Mouse (Mus musculus) myocyte (in vitro differentiated cells): ENCODE data around the gene Lrrc10. TPM values are rescaled to one million over a fixed set of nuclear protein-coding genes. Genes with fewer than 3 reads are reported as not detected.
A peak's percentile ranks its signal among the peaks of the same experiment; 100 is the strongest.
"Not testable (repeated sequence)": the region's sequence is repeated elsewhere in the genome, so short reads cannot be mapped to it uniquely, and the experiment has no call there.

ENCODE experiments used
- H3K27me3 ChIP-seq: one replicate; pipeline ENCODE4 v1.6.1; 2011; ENCODE audit not compliant: control insufficient read depth, insufficient read depth, insufficient read length
- H3K36me3 ChIP-seq: one replicate; pipeline ENCODE4 v1.6.1; 2011; ENCODE audit not compliant: control insufficient read depth, insufficient read depth
- H3K4me2 ChIP-seq: one replicate; pipeline ENCODE4 v1.6.1; 2011; ENCODE audit warnings: low read depth, control low read depth
- H3K4me3 ChIP-seq: one replicate; pipeline ENCODE4 v1.5.1; 2011; ENCODE audit warnings: mild to moderate bottlenecking, control low read depth, moderate library complexity
- H3K79me2 ChIP-seq: one replicate; pipeline ENCODE4 v1.6.1; 2011; ENCODE audit not compliant: control insufficient read depth, insufficient read depth
- H3ac ChIP-seq: one replicate; pipeline ENCODE4 v1.6.1; 2011; ENCODE audit not compliant: control insufficient read depth, insufficient read length
- CEBPB ChIP-seq: IDR thresholded peaks from 2 replicates; pipeline ENCODE4 v1.6.1; 2011; ENCODE audit warnings: mild to moderate bottlenecking, moderate library complexity; ENCODE audit not compliant: poor library complexity, insufficient read depth, severe bottlenecking
- E2F4 ChIP-seq: IDR thresholded peaks from one replicate; pipeline ENCODE4 v1.6.1; 2011; ENCODE audit warnings: mild to moderate bottlenecking, control low read depth, moderate library complexity; ENCODE audit not compliant: insufficient read depth
- MAX ChIP-seq: IDR thresholded peaks from one replicate; pipeline ENCODE4 v1.6.1; 2011; ENCODE audit warnings: low read depth, mild to moderate bottlenecking, control low read depth
- MYOD1 ChIP-seq, 3 experiments: IDR thresholded peaks; one replicate each; pipeline ENCODE4 v1.6.1; 2011; ENCODE audit warnings: control low read depth in 2 of 3, low read depth in 2 of 3, mild to moderate bottlenecking in 2 of 3, moderate library complexity in 1 of 3; ENCODE audit not compliant: insufficient read length in 2 of 3, control insufficient read depth in 1 of 3
- MYOG ChIP-seq, 3 experiments: IDR thresholded peaks; one replicate each; pipeline ENCODE4 v1.6.1; 2011; ENCODE audit warnings: control low read depth in 2 of 3, low read depth in 2 of 3, mild to moderate bottlenecking in 2 of 3; ENCODE audit not compliant: insufficient read length in 2 of 3, control insufficient read depth in 1 of 3, insufficient read depth in 1 of 3
- POLR2A ChIP-seq: IDR thresholded peaks from one replicate; pipeline ENCODE4 v1.6.1; 2011; ENCODE audit warnings: low read depth, mild to moderate bottlenecking, control low read depth, moderate library complexity; ENCODE audit not compliant: insufficient read length
- POLR2AphosphoS2 ChIP-seq: IDR thresholded peaks from one replicate; pipeline ENCODE4 v1.6.1; 2011; ENCODE audit warnings: low read depth, control low read depth; ENCODE audit not compliant: insufficient read length
- REST ChIP-seq: IDR thresholded peaks from one replicate; pipeline ENCODE4 v1.6.1; 2011; ENCODE audit warnings: mild to moderate bottlenecking, control low read depth, moderate library complexity; ENCODE audit not compliant: insufficient read depth, insufficient read length
- SRF ChIP-seq: IDR thresholded peaks from one replicate; pipeline ENCODE4 v1.6.1; 2011; ENCODE audit warnings: low read depth; ENCODE audit not compliant: control insufficient read depth, insufficient read length
- TCF12 ChIP-seq: IDR thresholded peaks from one replicate; pipeline ENCODE4 v1.6.1; 2011; ENCODE audit warnings: mild to moderate bottlenecking, control low read depth; ENCODE audit not compliant: poor library complexity, insufficient read depth, severe bottlenecking
- TCF3 ChIP-seq: IDR thresholded peaks from one replicate; pipeline ENCODE4 v1.6.1; 2011; ENCODE audit warnings: low read depth, control low read depth; ENCODE audit not compliant: insufficient read length
- USF1 ChIP-seq: IDR thresholded peaks from one replicate; pipeline ENCODE4 v1.6.1; 2011; ENCODE audit warnings: low read depth, mild to moderate bottlenecking, control low read depth, moderate library complexity
- polyA plus RNA-seq: library from polyadenylated mRNA; unstranded; fragments of >200 nt; fragmentation: generic; extraction: Trizol; gene quantifications from one replicate; pipeline ENCODE4 v1.2.1, GENCODE M21; 2012; ENCODE audit warnings: missing spikeins

The Lrrc10 gene
- polyA plus RNA-seq, 1 experiment: not detected

GRCm38 (mm10) chr10:117031160-117031559, 14.0 kb upstream of the Lrrc10 start:
- no peaks in the 10 kb centered on the region for H3K36me3 ChIP-seq
- H3K4me2 ChIP-seq: no peak overlapping the region
- no peaks in the 10 kb centered on the region for H3K79me2 ChIP-seq
- H3ac ChIP-seq: no peak overlapping the region
- H3K4me3 ChIP-seq: no peak overlapping the region
- no peaks in the 10 kb centered on the region for H3K27me3 ChIP-seq
- TF ChIP-seq MAX (no peak), POLR2AphosphoS2 (peak; percentile 54)

DNA sequence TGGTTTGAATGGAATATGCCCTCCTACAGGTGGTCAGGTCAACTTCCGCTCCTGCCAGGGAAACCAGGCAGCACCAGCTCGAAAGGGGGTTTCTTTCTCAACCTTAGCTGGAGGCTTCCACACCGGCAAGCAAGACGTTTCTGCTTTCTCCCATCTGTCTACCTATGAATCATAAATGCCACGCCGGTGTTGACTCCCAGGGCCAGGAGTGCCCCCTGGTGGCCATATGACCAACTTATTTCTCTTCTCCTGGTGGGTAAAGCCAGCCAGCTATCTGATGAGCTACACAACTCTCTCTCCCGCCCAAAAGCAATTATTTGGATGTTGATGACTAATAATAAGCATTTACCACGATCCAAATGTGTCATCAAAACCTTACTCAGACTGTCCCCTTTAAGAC, 11.4 kb upstream of the Lrrc10 start:
- no peak overlapping the region for H3ac ChIP-seq
- H3K27me3 ChIP-seq: no peaks in the 10 kb centered on the region
- H3K79me2 ChIP-seq: no peaks in the 10 kb centered on the region
- TF ChIP-seq POLR2A (no peak), TCF12 (no peak), E2F4 (no peak), REST (no peak), TCF3 (no peak), MYOD1 (IDR thresholded peaks at IDR 0.05; ENCODE audit: control insufficient read depth in 1 of 3, insufficient read length in 2 of 3, low read depth in 2 of 3) (peak; percentile 21 to 76 (median 43)), SRF (no peak), MAX (no peak)
- no peak overlapping the region for H3K4me3 ChIP-seq
- peak overlapping the region; percentile 57 for H3K4me2 ChIP-seq
- no peaks in the 10 kb centered on the region for H3K36me3 ChIP-seq

- Histone ChIP-seq H3K79me2 (no peaks in the 10 kb centered on the region), H3K36me3 (no peaks in the 10 kb centered on the region), H3K4me3 (no peak overlapping the region), H3ac (no peak overlapping the region), H3K27me3 (no peaks in the 10 kb centered on the region), H3K4me2 (no peak overlapping the region)
- no peak for TF ChIP-seq USF1
- TF ChIP-seq MAX: no peak
These were observed 4.8 kb upstream of the Lrrc10 start for GRCm38 (mm10) chr10:117040355-117040754.

DNA sequence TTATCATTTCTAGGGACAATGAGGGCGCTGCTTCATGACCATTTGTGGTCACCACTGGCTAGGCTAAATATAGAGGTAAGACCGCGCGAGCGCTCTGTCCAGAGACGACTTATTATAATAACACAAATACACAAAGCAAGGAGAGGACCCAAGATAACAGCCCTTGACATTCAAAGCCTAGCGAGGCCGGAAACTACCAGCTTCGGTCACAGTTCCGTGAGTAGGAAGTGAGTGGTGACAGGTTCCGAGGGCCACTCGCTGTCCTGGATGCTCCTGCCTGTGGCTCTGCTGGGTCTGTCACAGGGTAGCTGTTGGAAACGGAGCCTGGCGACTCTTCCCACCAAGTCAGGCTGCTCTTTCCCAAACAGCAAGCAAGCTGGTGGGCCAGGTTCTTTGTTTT, 2.8 kb upstream of the Lrrc10 start:
- no peak for TF ChIP-seq SRF
- no peak for TF ChIP-seq TCF3
- TF ChIP-seq USF1: no peak
- TF ChIP-seq TCF12: no peak
- TF ChIP-seq CEBPB: no peak
- no peak for TF ChIP-seq E2F4
- no peak for TF ChIP-seq MYOD1 (IDR thresholded peaks at IDR 0.05; ENCODE audit: control insufficient read depth in 1 of 3, insufficient read length in 2 of 3, low read depth in 2 of 3)
- TF ChIP-seq MYOG (IDR thresholded peaks at IDR 0.05; ENCODE audit: control insufficient read depth in 1 of 3, insufficient read depth in 1 of 3, insufficient read length in 2 of 3, low read depth in 2 of 3): no peak
- no peak for TF ChIP-seq POLR2AphosphoS2
- no peak for TF ChIP-seq REST
- no peak for TF ChIP-seq MAX
- TF ChIP-seq POLR2A: no peak
- no peak overlapping the region for H3K4me2 ChIP-seq
- no peaks in the 10 kb centered on the region for H3K36me3 ChIP-seq
- H3K27me3 ChIP-seq: no peaks in the 10 kb centered on the region
- no peaks in the 10 kb centered on the region for H3K79me2 ChIP-seq
- H3ac ChIP-seq: no peak overlapping the region
- H3K4me3 ChIP-seq: no peak overlapping the region

DNA sequence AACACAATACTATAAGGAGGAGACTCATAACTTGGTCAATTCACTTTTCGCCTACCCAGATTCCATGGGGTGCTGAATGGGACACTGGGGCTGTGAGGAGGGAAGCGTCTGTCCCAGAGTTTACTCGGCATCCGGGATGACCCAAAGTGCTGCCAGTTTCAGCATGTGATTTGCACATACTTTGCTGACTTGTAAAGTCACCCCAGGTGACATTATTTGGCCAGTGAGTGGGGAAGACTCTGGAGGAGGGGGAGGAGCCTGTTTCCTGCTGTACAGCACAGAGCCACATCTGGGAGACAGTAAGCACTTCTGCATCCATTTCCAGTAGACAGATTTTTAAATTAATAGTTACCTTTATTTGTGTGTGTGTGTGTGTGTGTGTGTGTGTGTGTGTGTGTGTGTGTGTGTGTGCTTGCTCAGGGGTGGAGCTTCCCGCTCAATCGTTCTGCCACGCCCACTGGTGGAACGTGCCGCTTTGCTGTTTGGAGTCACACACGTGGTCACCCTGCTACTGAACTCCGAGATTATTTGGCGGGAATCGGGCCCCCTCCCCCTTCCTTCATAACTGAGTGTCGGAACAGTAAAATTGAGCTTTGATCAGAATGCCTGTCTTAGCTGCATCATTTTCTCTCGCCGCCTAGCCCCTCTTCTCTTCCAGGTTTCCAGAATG, 1.5 kb upstream of the Lrrc10 start:
- not testable (repeated sequence) for H3K4me2 ChIP-seq, H3K27me3 ChIP-seq, H3K36me3 ChIP-seq, H3ac ChIP-seq, H3K79me2 ChIP-seq, H3K4me3 ChIP-seq

DNA sequence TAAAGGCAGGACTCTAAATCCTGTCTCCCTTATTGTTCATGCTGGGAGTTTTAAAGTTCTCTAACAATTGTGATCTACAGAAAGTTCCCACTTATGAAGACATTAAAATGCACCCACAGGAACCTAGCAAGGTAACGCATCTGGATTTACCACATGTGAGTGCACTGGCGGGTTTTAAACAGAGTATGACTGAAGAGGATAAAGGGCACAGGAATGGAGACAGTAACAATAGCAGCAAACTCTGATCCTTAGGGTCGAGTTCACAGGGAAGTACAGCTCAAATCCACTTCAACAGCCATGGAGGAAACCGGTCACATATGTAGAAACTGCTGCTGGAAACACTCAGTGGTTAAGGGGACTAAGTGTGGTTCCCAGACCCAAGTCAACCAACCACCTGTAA, 4.1 kb downstream of the Lrrc10 start:
- TF ChIP-seq TCF3 (no peak), MAX (no peak), POLR2AphosphoS2 (no peak), MYOD1 (IDR thresholded peaks at IDR 0.05; ENCODE audit: control insufficient read depth in 1 of 3, insufficient read length in 2 of 3, low read depth in 2 of 3) (no peak), REST (no peak), MYOG (IDR thresholded peaks at IDR 0.05; ENCODE audit: control insufficient read depth in 1 of 3, insufficient read depth in 1 of 3, insufficient read length in 2 of 3, low read depth in 2 of 3) (no peak), CEBPB (no peak), POLR2A (no peak), USF1 (no peak), SRF (no peak), TCF12 (no peak)
- Histone ChIP-seq H3K4me2 (no peak overlapping the region), H3K79me2 (no peaks in the 10 kb centered on the region), H3K4me3 (no peak overlapping the region), H3K27me3 (no peaks in the 10 kb centered on the region), H3ac (no peak overlapping the region), H3K36me3 (peaks cover 52% of the 10 kb centered on the region)
